Mouse (Mus musculus) left cerebral cortex, postnatal 10 days (tissue): ENCODE data around the gene Tspan18. TPM values are rescaled to one million over a fixed set of nuclear protein-coding genes. Genes with fewer than 3 reads are reported as not detected.

Experiments used
- DNase-seq, 2 experiments: peaks; one replicate each; pipeline ENCODE4 v3.0.0; 2021 to 2022; ENCODE audit warnings: low spot score in 2 of 2, mixed read lengths in 1 of 2; ENCODE audit errors: extremely low spot score in 1 of 2
- intact Hi-C: fragments of 180-260 bp; cut with DNase I; formaldehyde crosslinking; loops from one replicate; pipeline ENCODE4 v1.15.1; 2025
- total RNA-seq, 2 experiments: library from RNA; stranded (reverse); gene quantifications; 2 replicates each; pipeline ENCODE4 v1.2.3; 2021

Gene Tspan18
- total RNA-seq, 2 experiments from 2014 or later: 5.6 to 6.0 TPM

GRCm38 (mm10) chr2:93238864-93239263, 95.4 kb downstream of the Tspan18 start:
- intact Hi-C loops: no loop called here
- DNase-seq: no peak

- intact Hi-C loops: no loop called here
- DNase-seq: no peak
These were observed 97.2 kb downstream of the Tspan18 start for GRCm38 (mm10) chr2:93237055-93237454.

GRCm38 (mm10) chr2:93232141-93232540, 102.2 kb downstream of the Tspan18 start:
- DNase-seq: no peak
- intact Hi-C loops: no loop called here

GRCm38 (mm10) chr2:93228480-93228824, 105.9 kb downstream of the Tspan18 start:
- intact Hi-C loops: no loop called here
- DNase-seq: no peak

- intact Hi-C loops: loop anchor here (2.0 kb wide), 1 partner anchor 105 kb away; no protein-coding TSS in a partner anchor
- DNase-seq: peak in 1 of 2 experiments; percentile 31
These were observed 106.4 kb downstream of the Tspan18 start for GRCm38 (mm10) chr2:93227713-93228479.

GRCm38 (mm10) chr2:93226606-93227595, 107.4 kb downstream of the Tspan18 start:
- DNase-seq: peak; percentile 68 to 90
- intact Hi-C loops: loop anchor here (2.0 kb wide), 1 partner anchor 106 kb away; no protein-coding TSS in a partner anchor

GRCm38 (mm10) chr2:93223463-93223862, 110.8 kb downstream of the Tspan18 start:
- DNase-seq: no peak
- intact Hi-C loops: no loop called here

- DNase-seq: no peak
- intact Hi-C loops: no loop called here
These were observed 113.9 kb downstream of the Tspan18 start for GRCm38 (mm10) chr2:93220447-93220846.

- no peak for DNase-seq
- intact Hi-C loops: loop anchor here (5.0 kb wide), 1 partner anchor 253 kb away; no protein-coding TSS in a partner anchor
These were observed 114.7 kb downstream of the Tspan18 start for GRCm38 (mm10) chr2:93219576-93219975.

- intact Hi-C loops: loop anchor here (5.0 kb wide), 1 partner anchor 254 kb away; no protein-coding TSS in a partner anchor
- DNase-seq: no peak
These were observed 115.8 kb downstream of the Tspan18 start for GRCm38 (mm10) chr2:93218353-93218990.

GRCm38 (mm10) chr2:93217015-93217414, 117.3 kb downstream of the Tspan18 start:
- intact Hi-C loops: loop anchor here (2.0 to 5.0 kb wide), 2 partner anchors 202 to 255 kb away; no protein-coding TSS in a partner anchor
- peak; percentile 85 to 92 for DNase-seq

GRCm38 (mm10) chr2:93215790-93216189, 118.5 kb downstream of the Tspan18 start:
- DNase-seq: no peak
- intact Hi-C loops: loop anchor here (2.0 to 5.0 kb wide), 2 partner anchors 203 to 257 kb away; no protein-coding TSS in a partner anchor

- intact Hi-C loops: no loop called here
- peak in 1 of 2 experiments; percentile 61 for DNase-seq
These were observed 120.1 kb downstream of the Tspan18 start for GRCm38 (mm10) chr2:93214192-93214591.

GRCm38 (mm10) chr2:93212865-93213264, 121.4 kb downstream of the Tspan18 start:
- DNase-seq: no peak
- intact Hi-C loops: no loop called here

- intact Hi-C loops: no loop called here
- DNase-seq: no peak
These were observed 121.9 kb downstream of the Tspan18 start for GRCm38 (mm10) chr2:93212386-93212785.

- intact Hi-C loops: no loop called here
- DNase-seq: no peak
These were observed 128.2 kb downstream of the Tspan18 start for GRCm38 (mm10) chr2:93206126-93206525.

- no peak for DNase-seq
- intact Hi-C loops: loop anchor here (5.0 kb wide), 1 partner anchor 268 kb away; no protein-coding TSS in a partner anchor
These were observed 129.7 kb downstream of the Tspan18 start for GRCm38 (mm10) chr2:93204571-93204970.

GRCm38 (mm10) chr2:93203682-93204081, 130.6 kb downstream of the Tspan18 start:
- intact Hi-C loops: loop anchor here (5.0 kb wide), 1 partner anchor 269 kb away; no protein-coding TSS in a partner anchor
- DNase-seq: peak in 1 of 2 experiments; percentile 87
